Mouse (Mus musculus) kidney, embryonic 15.5 days (tissue): ENCODE results near the gene Theg. TPM values are rescaled to one million over a fixed set of nuclear protein-coding genes. Genes with fewer than 3 reads are reported as not detected.

Experiments used
- ATAC-seq: fragments of 200-750 bp; cut with Nextera tagmentation; replicated peaks from 2 replicates; pipeline ENCODE4 v1.8.0; 2017; ENCODE audit warnings: moderate TSS enrichment; ENCODE audit not compliant: low FRiP score
- H3K27ac ChIP-seq: fragments of 300-500 bp; sonication (generic); 2 replicates; pipeline ENCODE4 v1.5.1; 2015; ENCODE audit warnings: mild to moderate bottlenecking, inconsistent platforms
- H3K27me3 ChIP-seq: fragments of 300-500 bp; sonication (generic); 2 replicates; pipeline ENCODE4 v1.6.1; 2015; ENCODE audit warnings: inconsistent platforms
- H3K36me3 ChIP-seq: fragments of 300-500 bp; sonication (generic); 2 replicates; pipeline ENCODE4 v1.6.1; 2015; ENCODE audit warnings: inconsistent platforms
- H3K4me1 ChIP-seq: fragments of 300-500 bp; sonication (generic); 2 replicates; pipeline ENCODE4 v1.6.1; 2015; ENCODE audit warnings: inconsistent platforms
- H3K4me2 ChIP-seq: fragments of 300-500 bp; sonication (generic); 2 replicates; pipeline ENCODE4 v1.6.1; 2015; ENCODE audit warnings: moderate library complexity, mild to moderate bottlenecking, inconsistent platforms
- H3K4me3 ChIP-seq: fragments of 300-500 bp; sonication (generic); replicated peaks from 2 replicates; pipeline ENCODE4 v1.5.1; 2015; ENCODE audit warnings: mild to moderate bottlenecking, inconsistent platforms
- H3K9ac ChIP-seq: fragments of 300-500 bp; sonication (generic); 2 replicates; pipeline ENCODE4 v1.6.1; 2015; ENCODE audit warnings: mild to moderate bottlenecking, inconsistent platforms
- H3K9me3 ChIP-seq: fragments of 300-500 bp; sonication (generic); replicated peaks from 2 replicates; pipeline ENCODE4 v1.6.1; 2016; ENCODE audit warnings: inconsistent platforms
- WGBS: fragments of 180-500 bp; shearing (Covaris S2); methylation state at CpG from one replicate; pipeline ENCODE4 v1.1.7; 2015; ENCODE audit warnings: mixed read lengths; 5-methylcytosine and 5-hydroxymethylcytosine counted together
- polyA plus RNA-seq: library from polyadenylated mRNA; unstranded; fragments of >200 nt; fragmentation: Nextera tagmentation; extraction: Ambion mirVana; gene quantifications from 2 replicates; pipeline ENCODE4 v1.2.1, GENCODE M21; 2015

The Theg gene
- polyA plus RNA-seq, 1 experiment from 2014 or later, result not detected

GRCm38 (mm10) chr10:79552531-79552930 lies 34.6 kb downstream of the Theg start:
- Histone ChIP-seq H3K27me3 (no peaks in the 10 kb centered on the region), H3K36me3 (peaks cover 34% of the 10 kb centered on the region), H3K27ac (no peak overlapping the region), H3K4me1 (peaks cover 31% of the 10 kb centered on the region), H3K4me2 (no peak overlapping the region), H3K4me3 (no peak overlapping the region), H3K9ac (no peak overlapping the region), H3K9me3 (no peaks in the 10 kb centered on the region)
- WGBS, result 86% methylated on average over 8 of the region's 8 CpGs
- ATAC-seq, result no peak

- WGBS, result 88% methylated on average over 9 of the region's 9 CpGs
- no peaks in the 10 kb centered on the region for H3K27me3 ChIP-seq
- no peak overlapping the region for H3K4me3 ChIP-seq
- peaks cover 28% of the 10 kb centered on the region for H3K4me1 ChIP-seq
- no peaks in the 10 kb centered on the region for H3K9me3 ChIP-seq
- peaks cover 55% of the 10 kb centered on the region for H3K36me3 ChIP-seq
- no peak for ATAC-seq
- H3K27ac ChIP-seq, result no peak overlapping the region
- no peak overlapping the region for H3K9ac ChIP-seq
- H3K4me2 ChIP-seq, result no peak overlapping the region
Observed at GRCm38 (mm10) chr10:79550366-79550765, 36.8 kb downstream of the Theg start.

GRCm38 (mm10) chr10:79548971-79549723 lies 38.0 kb downstream of the Theg start:
- peaks cover 24% of the 10 kb centered on the region for H3K4me1 ChIP-seq
- H3K9ac ChIP-seq, result no peak overlapping the region
- H3K9me3 ChIP-seq, result no peaks in the 10 kb centered on the region
- no peak overlapping the region for H3K27ac ChIP-seq
- no peaks in the 10 kb centered on the region for H3K27me3 ChIP-seq
- H3K4me2 ChIP-seq, result no peak overlapping the region
- no peak overlapping the region for H3K4me3 ChIP-seq
- ATAC-seq, result no peak
- peaks cover 68% of the 10 kb centered on the region for H3K36me3 ChIP-seq
- WGBS, result 95% methylated on average over 18 of the region's 18 CpGs

GRCm38 (mm10) chr10:79548546-79548945 lies 38.6 kb downstream of the Theg start:
- H3K4me3 ChIP-seq, result no peak overlapping the region
- H3K27ac ChIP-seq, result no peak overlapping the region
- no peaks in the 10 kb centered on the region for H3K27me3 ChIP-seq
- peaks cover 18% of the 10 kb centered on the region for H3K4me1 ChIP-seq
- H3K9ac ChIP-seq, result no peak overlapping the region
- no peak for ATAC-seq
- H3K36me3 ChIP-seq, result peaks cover 74% of the 10 kb centered on the region
- 88% methylated on average over 5 of the region's 5 CpGs for WGBS
- H3K4me2 ChIP-seq, result no peak overlapping the region
- H3K9me3 ChIP-seq, result no peaks in the 10 kb centered on the region

- Histone ChIP-seq H3K9ac (no peak overlapping the region), H3K9me3 (no peaks in the 10 kb centered on the region), H3K27me3 (no peaks in the 10 kb centered on the region), H3K36me3 (peaks cover 87% of the 10 kb centered on the region), H3K4me1 (peaks cover 5% of the 10 kb centered on the region), H3K27ac (no peak overlapping the region), H3K4me3 (no peak overlapping the region), H3K4me2 (no peak overlapping the region)
- WGBS, result 67% methylated on average over 5 of the region's 5 CpGs
- ATAC-seq, result no peak
Observed at GRCm38 (mm10) chr10:79547148-79547675, 39.9 kb downstream of the Theg start.

GRCm38 (mm10) chr10:79546483-79546882 lies 40.6 kb downstream of the Theg start:
- Histone ChIP-seq H3K4me1 (peaks cover 3% of the 10 kb centered on the region; the same call in 1 of the 2 replicates), H3K4me2 (no peak overlapping the region), H3K27me3 (no peaks in the 10 kb centered on the region), H3K9me3 (no peaks in the 10 kb centered on the region), H3K9ac (no peak overlapping the region), H3K36me3 (peaks cover 94% of the 10 kb centered on the region), H3K27ac (no peak overlapping the region), H3K4me3 (no peak overlapping the region)
- ATAC-seq, result no peak
- 94% methylated on average over 11 of the region's 11 CpGs for WGBS

GRCm38 (mm10) chr10:79545891-79546290 lies 41.2 kb downstream of the Theg start:
- Histone ChIP-seq H3K4me1 (0 out of 2 replicates have a peak, but pooled peaks cover 3% of the 10 kb centered on the region), H3K36me3 (peaks cover 99% of the 10 kb centered on the region), H3K4me3 (no peak overlapping the region), H3K9me3 (no peaks in the 10 kb centered on the region), H3K9ac (no peak overlapping the region), H3K27me3 (no peaks in the 10 kb centered on the region), H3K27ac (no peak overlapping the region), H3K4me2 (no peak overlapping the region)
- ATAC-seq, result no peak
- WGBS, result 90% methylated on average over 12 of the region's 12 CpGs

GRCm38 (mm10) chr10:79544631-79545030 lies 42.5 kb downstream of the Theg start:
- Histone ChIP-seq H3K4me1 (0 out of 2 replicates have a peak, but pooled peaks cover 3% of the 10 kb centered on the region), H3K36me3 (peaks cover 99% of the 10 kb centered on the region), H3K27me3 (no peaks in the 10 kb centered on the region), H3K9ac (no peak overlapping the region), H3K9me3 (no peaks in the 10 kb centered on the region), H3K4me2 (no peak overlapping the region), H3K4me3 (no peak overlapping the region), H3K27ac (no peak overlapping the region)
- no peak for ATAC-seq
- 90% methylated on average over 5 of the region's 5 CpGs for WGBS

GRCm38 (mm10) chr10:79543884-79544597 lies 43.1 kb downstream of the Theg start:
- peaks cover 98% of the 10 kb centered on the region for H3K36me3 ChIP-seq
- no peaks in the 10 kb centered on the region for H3K9me3 ChIP-seq
- no peak overlapping the region for H3K9ac ChIP-seq
- H3K4me1 ChIP-seq, result 0 out of 2 replicates have a peak, but pooled peaks cover 3% of the 10 kb centered on the region
- no peak for ATAC-seq
- no peaks in the 10 kb centered on the region for H3K27me3 ChIP-seq
- no peak overlapping the region for H3K4me3 ChIP-seq
- H3K27ac ChIP-seq, result no peak overlapping the region
- WGBS, result 73% methylated on average over 9 of the region's 9 CpGs
- no peak overlapping the region for H3K4me2 ChIP-seq

GRCm38 (mm10) chr10:79542171-79542570 lies 45.0 kb downstream of the Theg start:
- Histone ChIP-seq H3K36me3 (peaks cover 93% of the 10 kb centered on the region), H3K9ac (no peak overlapping the region), H3K4me2 (no peak overlapping the region), H3K27me3 (no peaks in the 10 kb centered on the region), H3K9me3 (no peaks in the 10 kb centered on the region), H3K27ac (no peak overlapping the region), H3K4me1 (no peaks in the 10 kb centered on the region), H3K4me3 (no peak overlapping the region)
- ATAC-seq, result no peak
- WGBS, result 93% methylated on average over 11 of the region's 11 CpGs

GRCm38 (mm10) chr10:79541522-79541921 lies 45.6 kb downstream of the Theg start:
- no peak overlapping the region for H3K9ac ChIP-seq
- no peaks in the 10 kb centered on the region for H3K9me3 ChIP-seq
- H3K36me3 ChIP-seq, result peaks cover 87% of the 10 kb centered on the region
- H3K4me1 ChIP-seq, result no peaks in the 10 kb centered on the region
- no peak overlapping the region for H3K4me3 ChIP-seq
- no peak overlapping the region for H3K27ac ChIP-seq
- 82% methylated on average over 15 of the region's 15 CpGs for WGBS
- H3K27me3 ChIP-seq, result no peaks in the 10 kb centered on the region
- H3K4me2 ChIP-seq, result no peak overlapping the region
- no peak for ATAC-seq

GRCm38 (mm10) chr10:79540746-79541145 lies 46.4 kb downstream of the Theg start:
- ATAC-seq, result no peak

More at GRCm38 (mm10) chr10:79540746-79541145, 46.4 kb downstream of the Theg start:
- Histone ChIP-seq H3K4me2 (no peak overlapping the region), H3K4me3 (no peak overlapping the region), H3K4me1 (no peaks in the 10 kb centered on the region), H3K27me3 (no peaks in the 10 kb centered on the region), H3K9ac (no peak overlapping the region), H3K27ac (no peak overlapping the region), H3K36me3 (peaks cover 79% of the 10 kb centered on the region), H3K9me3 (no peaks in the 10 kb centered on the region)
- WGBS, result 94% methylated on average over 10 of the region's 11 CpGs
